Mouse (Mus musculus): ENCODE measurements around the gene Slitrk3.

DNA sequence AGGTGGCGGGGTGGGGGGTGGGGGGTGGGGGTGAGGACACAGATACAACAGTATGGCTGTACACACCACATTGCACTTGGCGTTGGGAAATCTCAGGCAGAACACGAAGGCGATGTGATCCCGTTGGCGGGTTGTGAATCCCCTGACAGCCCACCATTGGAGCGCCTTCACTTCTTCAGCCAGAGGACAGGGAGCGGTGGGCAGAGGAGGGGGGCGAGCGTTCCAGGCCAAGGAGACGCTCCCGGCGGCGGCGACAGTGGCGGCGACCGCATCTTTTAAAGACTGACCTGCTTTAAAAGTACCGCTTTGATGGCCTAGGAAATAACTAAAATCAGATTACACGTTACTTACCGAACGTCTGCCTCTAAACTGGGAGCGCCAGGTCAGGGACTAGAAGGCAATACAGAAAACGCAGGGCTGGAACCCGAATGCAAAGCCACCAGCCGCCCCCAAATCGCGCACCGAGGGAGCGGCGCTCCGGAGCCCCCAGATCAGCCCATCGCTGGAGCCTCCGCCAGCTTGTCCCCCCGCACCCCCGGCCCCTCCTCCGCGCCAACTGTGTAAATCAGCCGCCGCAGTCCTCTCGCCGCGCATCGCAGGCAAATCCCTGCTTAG, at the start of gene Slitrk3:
- TF ChIP-seq MYOG (IDR thresholded peaks at IDR 0.05; ENCODE audit: control insufficient read depth in 1 of 3, insufficient read depth in 1 of 3, insufficient read length in 2 of 3, low read depth in 2 of 3) (no peak), USF1 (IDR thresholded peaks at IDR 0.05; ENCODE audit: low read depth) (no peak), POLR2A (IDR thresholded peaks at IDR 0.05; ENCODE audit: insufficient read length, low read depth) (no peak), TCF12 (IDR thresholded peaks at IDR 0.05; ENCODE audit: insufficient read depth, poor library complexity, severe bottlenecking) (no peak), CEBPB (IDR thresholded peaks at IDR 0.05; ENCODE audit: insufficient read depth, poor library complexity, severe bottlenecking) (no peak), MAX (IDR thresholded peaks at IDR 0.05; ENCODE audit: low read depth) (no peak)
